Mouse (Mus musculus) erythroblast, embryonic 14.5 days (primary cell): ENCODE results near the gene Cetn4. TPM values are rescaled to one million over a fixed set of nuclear protein-coding genes. Genes with fewer than 3 reads are reported as not detected.

Experiments used
- H3K27me3 ChIP-seq: 2 replicates; pipeline ENCODE4 v1.6.1; 2012; ENCODE audit warnings: inconsistent platforms; ENCODE audit not compliant: control insufficient read depth
- H3K36me3 ChIP-seq: 2 replicates; pipeline ENCODE4 v1.6.1; 2012; ENCODE audit warnings: mild to moderate bottlenecking, inconsistent platforms; ENCODE audit not compliant: control insufficient read depth
- H3K4me1 ChIP-seq: 2 replicates; pipeline ENCODE4 v1.6.1; 2012; ENCODE audit warnings: inconsistent platforms; ENCODE audit not compliant: control insufficient read depth
- H3K4me3 ChIP-seq: replicated peaks from 2 replicates; pipeline ENCODE3; 2012; ENCODE audit warnings: moderate library complexity, mild to moderate bottlenecking, inconsistent platforms
- H3K9me3 ChIP-seq: 2 replicates; pipeline ENCODE4 v1.6.1; 2012; ENCODE audit warnings: low read length, inconsistent platforms, mixed read lengths; ENCODE audit not compliant: control insufficient read depth
- GATA1 ChIP-seq: IDR thresholded peaks from 2 replicates; pipeline ENCODE4 v1.6.1; 2012; ENCODE audit warnings: low read length, inconsistent platforms, mixed read lengths
- TAL1 ChIP-seq: IDR thresholded peaks from 3 replicates; pipeline ENCODE4 v1.6.1; 2012; ENCODE audit warnings: low read length, inconsistent platforms, mixed read lengths
- polyA plus RNA-seq: library from polyadenylated mRNA; stranded (reverse); fragments of >175 nt; gene quantifications from 2 replicates; pipeline ENCODE4 v1.2.3, GENCODE M21; 2012

Cetn4 gene
- polyA plus RNA-seq: 0.18 and 0.56 TPM in 2 replicates

- peak within 1 kb of the TSS; percentile 86 for H3K4me3 ChIP-seq
- TF ChIP-seq GATA1 (no peak), TAL1 (no peak)
- H3K4me1 ChIP-seq: peaks cover 18% of the 10 kb centered on the region
These were observed at the start of gene Cetn4, which contains the start of gene Bbs12 for GRCm38 (mm10) chr3:37312370-37312941. Gene Cetn4, minus strand, starts transcription at chr3:37312708. Gene Bbs12, plus strand, starts transcription at chr3:37312554.

GRCm38 (mm10) chr3:37360729-37361128 lies 48.2 kb upstream of the Cetn4 start:
- H3K27me3 ChIP-seq: peaks cover 13% of the 10 kb centered on the region
- H3K9me3 ChIP-seq: no peaks in the 10 kb centered on the region
- no peaks in the 10 kb centered on the region for H3K4me1 ChIP-seq
- H3K4me3 ChIP-seq: no peak overlapping the region
- no peaks in the 10 kb centered on the region for H3K36me3 ChIP-seq
- TF ChIP-seq GATA1 (no peak), TAL1 (no peak)

More at GRCm38 (mm10) chr3:37312370-37312941, at the start of gene Cetn4, which contains the start of gene Bbs12:
- Histone ChIP-seq H3K9me3 (no peaks in the 10 kb centered on the region), H3K27me3 (no peaks in the 10 kb centered on the region), H3K36me3 (no peaks in the 10 kb centered on the region)

- TF ChIP-seq GATA1 (no peak), TAL1 (no peak)
- no peaks in the 10 kb centered on the region for H3K4me1 ChIP-seq
- H3K27me3 ChIP-seq: peaks cover 28% of the 10 kb centered on the region
These were observed 42.2 kb upstream of the Cetn4 start for GRCm38 (mm10) chr3:37354737-37355136.

GRCm38 (mm10) chr3:37353951-37354481 lies 41.5 kb upstream of the Cetn4 start:
- H3K4me3 ChIP-seq: no peak overlapping the region
- no peak for TF ChIP-seq GATA1
- no peak for TF ChIP-seq TAL1
- peaks cover 28% of the 10 kb centered on the region for H3K27me3 ChIP-seq
- no peaks in the 10 kb centered on the region for H3K36me3 ChIP-seq
- H3K9me3 ChIP-seq: peaks cover under 1% of the 10 kb centered on the region; the same call in 1 of the 2 replicates
- H3K4me1 ChIP-seq: peaks cover 2% of the 10 kb centered on the region; the same call in 1 of the 2 replicates

More at GRCm38 (mm10) chr3:37354737-37355136, 42.2 kb upstream of the Cetn4 start:
- Histone ChIP-seq H3K36me3 (no peaks in the 10 kb centered on the region), H3K9me3 (no peaks in the 10 kb centered on the region), H3K4me3 (no peak overlapping the region)

DNA sequence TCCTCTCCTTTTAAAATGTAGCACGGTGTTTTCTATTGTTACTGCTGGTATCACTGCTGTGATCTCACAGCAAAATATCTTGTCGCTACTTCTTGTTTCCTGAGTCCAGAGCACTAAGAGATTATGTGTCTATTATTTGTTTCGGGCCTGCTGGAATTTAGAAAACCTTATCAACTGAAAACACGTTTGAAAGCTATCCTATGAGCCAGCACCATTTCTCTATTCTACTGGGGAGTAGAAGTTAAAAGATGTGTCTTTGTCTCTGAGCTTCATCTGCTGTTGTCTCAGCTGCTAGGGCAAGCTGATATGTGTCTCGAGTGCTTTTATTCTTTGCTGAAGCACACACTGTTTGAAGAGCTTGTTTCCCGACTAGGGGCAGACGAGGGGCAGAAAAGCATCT lies 37.9 kb upstream of the Cetn4 start:
- peaks cover 60% of the 10 kb centered on the region for H3K27me3 ChIP-seq
- TF ChIP-seq GATA1 (no peak), TAL1 (no peak)

DNA sequence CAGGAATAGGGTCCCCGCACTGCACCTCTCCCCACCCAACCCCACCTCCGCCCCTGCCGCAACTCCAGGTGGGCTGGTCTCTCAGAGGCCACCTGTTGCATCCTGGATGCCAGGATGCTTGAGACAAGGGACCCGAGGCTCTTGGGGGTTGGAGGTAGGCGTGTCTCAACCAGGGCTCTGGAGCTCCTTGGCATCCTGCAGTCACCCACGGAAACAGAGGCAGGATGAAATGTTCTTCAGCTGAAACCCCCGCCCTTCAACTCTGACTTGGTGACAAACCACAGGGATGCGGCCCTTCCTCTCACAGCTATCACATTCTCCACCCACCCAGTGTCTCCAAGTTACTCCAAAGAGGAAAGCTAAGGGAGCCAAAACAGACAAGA lies 36.6 kb upstream of the Cetn4 start:
- TF ChIP-seq GATA1 (no peak), TAL1 (no peak)

More for the DNA sequence above, 37.9 kb upstream of the Cetn4 start:
- Histone ChIP-seq H3K4me1 (peaks cover 5% of the 10 kb centered on the region; the same call in 1 of the 2 replicates), H3K36me3 (no peaks in the 10 kb centered on the region), H3K9me3 (peaks cover 5% of the 10 kb centered on the region; the same call in 1 of the 2 replicates), H3K4me3 (no peak overlapping the region)

DNA sequence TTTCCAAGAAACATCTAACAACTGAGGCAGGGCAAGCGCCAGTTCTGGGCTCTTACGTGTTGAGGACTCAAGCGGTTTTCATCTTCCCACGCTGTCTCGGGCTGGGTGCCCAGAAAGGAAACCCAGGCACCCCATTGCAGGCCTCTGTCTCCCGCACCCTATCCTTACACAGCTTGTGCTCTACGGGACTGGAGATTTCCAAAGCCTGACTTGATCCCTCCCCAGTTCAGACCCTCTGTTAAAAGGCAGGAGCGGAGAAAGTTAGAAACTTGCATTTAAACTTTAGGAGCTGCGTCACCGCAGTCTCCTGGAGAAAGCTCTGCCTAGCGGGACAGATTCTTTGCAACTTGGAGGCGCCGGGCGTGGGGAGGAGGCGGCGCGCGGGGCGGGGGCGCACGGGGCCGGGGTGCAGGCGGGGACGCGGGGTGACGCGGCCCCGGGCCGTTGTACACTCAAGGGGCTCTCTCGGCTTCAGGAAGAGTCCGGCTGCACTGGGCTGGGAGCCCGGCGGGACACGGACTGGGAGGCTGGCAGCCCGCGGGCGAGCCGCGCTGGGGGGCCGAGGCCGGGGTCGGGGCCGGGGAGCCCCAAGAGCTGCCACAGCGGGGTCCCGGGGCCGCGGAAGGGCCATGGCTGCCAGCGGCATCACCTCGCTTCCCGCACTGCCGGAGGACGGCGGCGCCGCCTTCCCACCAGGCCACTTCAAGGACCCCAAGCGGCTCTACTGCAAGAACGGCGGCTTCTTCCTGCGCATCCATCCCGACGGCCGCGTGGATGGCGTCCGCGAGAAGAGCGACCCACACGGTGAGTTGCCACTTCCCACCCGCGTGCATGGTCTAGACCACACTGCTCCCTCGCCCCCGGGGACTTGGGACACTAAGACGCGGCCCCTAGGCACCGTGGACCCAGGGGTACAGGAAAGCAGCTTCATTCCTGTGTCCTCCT lies 36.0 kb upstream of the Cetn4 start, which contains the start of gene Fgf2:
Fgf2 (plus strand) TSS at position 126 of the 945 bp plus-strand sequence.
- Histone ChIP-seq H3K9me3 (peaks cover 5% of the 10 kb centered on the region; the same call in 1 of the 2 replicates), H3K4me1 (peaks cover 5% of the 10 kb centered on the region; the same call in 1 of the 2 replicates), H3K27me3 (peaks cover 70% of the 10 kb centered on the region), H3K4me3 (no peak within 1 kb of the TSS), H3K36me3 (no peaks in the 10 kb centered on the region)
- no peak for TF ChIP-seq TAL1
- no peak for TF ChIP-seq GATA1

More for the DNA sequence above, 36.6 kb upstream of the Cetn4 start:
- peaks cover 67% of the 10 kb centered on the region for H3K27me3 ChIP-seq
- H3K4me1 ChIP-seq: peaks cover 5% of the 10 kb centered on the region; the same call in 1 of the 2 replicates
- no peak overlapping the region for H3K4me3 ChIP-seq
- H3K36me3 ChIP-seq: no peaks in the 10 kb centered on the region
- peaks cover 5% of the 10 kb centered on the region; the same call in 1 of the 2 replicates for H3K9me3 ChIP-seq

DNA sequence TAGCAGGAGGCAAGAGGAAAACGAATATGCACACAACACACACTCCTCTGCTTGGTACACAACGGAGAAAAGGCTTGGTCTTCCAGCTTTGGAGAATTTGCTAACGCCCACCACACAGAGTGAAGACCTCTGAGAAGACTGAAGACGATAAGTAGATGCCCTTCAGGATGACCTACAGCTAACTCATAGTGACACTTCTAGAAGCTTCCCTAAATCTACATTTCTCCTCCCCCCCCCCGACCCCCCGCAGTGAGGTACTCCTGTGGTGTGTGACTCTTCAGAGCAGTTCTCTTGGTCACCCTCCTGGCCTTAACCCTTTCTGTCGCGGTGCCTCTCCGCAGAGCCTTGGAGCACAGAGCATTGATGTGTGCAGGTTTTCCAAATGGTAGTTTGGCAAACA lies 35.2 kb upstream of the Cetn4 start:
- Histone ChIP-seq H3K4me1 (peaks cover 5% of the 10 kb centered on the region; the same call in 1 of the 2 replicates), H3K9me3 (peaks cover 5% of the 10 kb centered on the region; the same call in 1 of the 2 replicates), H3K36me3 (no peaks in the 10 kb centered on the region), H3K27me3 (peaks cover 78% of the 10 kb centered on the region), H3K4me3 (no peak overlapping the region)
- no peak for TF ChIP-seq TAL1
- no peak for TF ChIP-seq GATA1
